Mouse (Mus musculus) c-Kit-positive CD71-positive TER-119-negative erythroid progenitor cells, embryonic 14.5 days (primary cell): ENCODE results near the gene Mrps35.

ENCODE experiments used
- DNase-seq: peaks from one replicate; pipeline ENCODE4 v3.0.0-alpha.2; 2013; ENCODE audit warnings: low read depth

Gene Mrps35

DNA sequence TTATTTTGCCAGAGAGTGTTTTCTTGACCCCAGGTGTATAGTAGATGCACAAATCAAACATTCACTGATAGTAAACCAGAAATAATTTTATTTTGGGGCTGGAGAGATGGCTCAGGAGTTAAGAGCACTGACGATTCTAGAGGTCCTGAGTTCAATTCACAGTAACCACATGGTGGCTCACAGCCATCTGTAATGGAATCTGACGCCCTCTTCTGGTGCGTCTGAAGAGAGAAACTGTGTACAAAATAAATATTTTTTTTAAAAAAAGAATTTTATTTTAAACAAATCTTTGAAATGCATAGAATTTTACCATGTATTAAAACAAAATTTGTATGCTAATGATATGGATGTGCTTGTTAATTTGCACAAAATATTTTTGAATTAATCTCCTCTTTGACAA, 46.0 kb downstream of the Mrps35 start:
- DNase-seq: no peak

DNA sequence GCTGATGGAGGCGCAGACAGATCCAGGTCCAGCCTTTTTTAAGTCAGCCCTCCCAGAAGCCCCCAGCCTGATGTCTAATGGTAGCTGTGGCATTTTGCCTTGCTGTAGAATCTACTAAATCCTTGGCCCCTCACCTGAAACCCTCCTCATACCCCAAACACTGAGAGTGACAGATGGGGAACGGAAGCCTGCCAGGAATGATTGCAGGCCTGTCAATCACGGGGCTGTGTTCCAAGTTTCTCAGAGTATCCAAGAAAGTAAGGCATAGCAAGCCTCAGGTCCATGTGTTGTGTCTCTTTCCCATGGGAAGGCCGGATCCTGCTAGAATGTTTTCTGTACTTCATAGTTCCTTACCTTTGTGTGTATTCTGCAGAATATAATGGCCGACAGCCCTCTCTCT, 47.6 kb downstream of the Mrps35 start:
- DNase-seq: no peak

DNA sequence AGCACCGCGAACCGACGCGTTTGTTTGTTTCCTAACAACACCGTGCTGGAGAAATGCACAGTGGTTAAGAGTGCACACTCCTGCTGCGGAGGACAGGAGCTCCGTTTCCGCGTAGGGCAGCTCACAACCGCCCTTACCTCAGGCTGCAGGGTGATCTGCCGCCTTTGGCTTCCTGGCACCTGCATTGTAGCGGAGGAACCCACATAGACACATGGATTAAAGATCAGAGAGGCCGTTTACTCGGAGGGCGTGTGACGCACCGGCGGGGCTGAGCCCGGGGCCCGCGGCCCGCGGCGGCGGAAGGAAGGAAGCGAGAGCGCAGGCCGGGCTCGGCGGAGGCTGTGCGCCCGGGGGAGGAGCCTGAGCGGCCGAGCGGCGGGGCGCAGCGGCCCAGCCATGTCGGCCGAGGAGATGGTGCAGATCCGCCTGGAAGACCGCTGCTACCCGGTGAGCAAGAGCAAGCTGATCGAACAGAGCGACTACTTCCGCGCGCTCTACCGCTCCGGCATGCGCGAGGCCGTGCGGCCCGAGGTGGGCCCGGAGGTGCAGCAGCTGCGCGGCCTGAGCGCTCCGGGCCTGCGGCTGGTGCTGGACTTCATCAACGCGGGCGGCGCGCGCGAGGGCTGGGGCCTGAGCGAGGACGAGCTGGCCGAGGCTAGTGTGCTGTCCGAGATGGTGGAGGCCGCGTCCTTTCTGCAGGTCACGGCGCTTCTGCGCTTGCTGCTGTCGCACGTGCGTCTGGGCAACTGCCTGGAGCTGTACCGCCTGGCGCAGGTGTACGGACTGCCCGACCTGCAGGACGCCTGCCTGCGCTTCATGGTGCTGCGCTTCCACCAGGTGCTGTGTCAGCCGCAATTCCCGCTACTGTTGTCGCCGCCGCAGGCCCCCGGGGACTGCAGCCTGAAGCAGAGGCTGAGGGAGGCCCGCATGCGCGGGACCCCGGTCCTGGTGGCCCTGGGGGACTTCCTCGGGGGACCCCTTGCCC, 48.9 kb downstream of the Mrps35 start, which contains the start of gene Klhl42:
Gene Klhl42, plus strand, starts transcription at position 244 of the 985 bp plus-strand sequence.
- peak; percentile 36 for DNase-seq

DNA sequence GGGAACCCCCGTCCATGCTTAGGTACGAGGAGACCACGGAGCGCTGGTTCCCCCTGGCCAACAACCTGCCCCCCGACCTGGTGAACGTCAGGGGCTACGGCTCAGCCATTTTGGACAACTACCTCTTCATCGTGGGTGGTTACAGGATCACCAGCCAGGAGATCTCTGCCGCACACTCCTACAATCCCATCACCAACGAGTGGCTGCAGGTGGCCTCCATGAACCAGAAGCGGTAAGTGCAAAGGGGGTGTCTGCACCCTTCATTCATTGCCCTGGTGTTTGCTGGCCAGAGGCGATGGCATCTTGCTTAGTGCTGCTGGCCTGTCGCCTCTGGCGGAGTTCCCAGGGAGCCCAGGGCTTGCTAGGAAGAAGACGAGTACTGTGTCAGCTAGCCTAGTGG, 49.6 kb downstream of the Mrps35 start:
- DNase-seq: no peak

DNA sequence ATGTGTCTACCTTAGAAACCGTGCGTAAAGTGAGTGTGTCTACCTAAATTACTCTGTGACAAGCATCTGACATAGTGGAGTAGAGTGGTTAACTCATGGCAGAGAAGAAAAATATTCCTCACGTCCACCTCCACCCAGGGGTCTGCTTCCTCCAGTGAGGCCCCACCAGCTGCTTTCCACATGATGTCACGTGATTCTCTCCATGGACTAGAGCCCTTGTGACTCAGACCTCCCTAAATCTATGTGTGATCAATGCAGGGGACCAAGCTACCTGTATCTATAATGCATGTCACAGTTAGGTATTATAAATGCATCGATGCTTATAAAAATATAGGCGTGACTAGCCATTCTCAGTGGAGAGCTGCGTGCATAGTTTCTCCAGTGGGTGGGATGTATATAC, 52.2 kb downstream of the Mrps35 start:
- DNase-seq: no peak

DNA sequence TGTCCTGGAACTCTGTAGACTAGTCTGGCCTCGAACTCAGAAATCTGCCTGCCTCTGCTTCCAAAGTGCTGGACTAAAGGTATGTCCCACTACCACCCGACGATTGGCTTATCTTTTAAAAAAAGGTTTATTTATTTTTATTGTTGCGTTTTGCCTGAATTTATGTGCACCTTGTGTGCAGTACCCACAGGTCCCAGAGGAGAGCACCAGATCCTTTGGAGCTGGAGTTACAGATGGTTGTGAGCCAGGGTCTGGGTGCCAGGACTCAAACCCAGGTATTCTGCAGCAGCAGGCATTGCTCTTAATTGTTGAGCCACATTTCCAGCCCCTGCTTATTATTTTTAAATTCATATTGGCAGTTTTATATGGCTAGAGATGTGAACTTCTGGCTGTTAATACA, 53.5 kb downstream of the Mrps35 start:
- DNase-seq: no peak

DNA sequence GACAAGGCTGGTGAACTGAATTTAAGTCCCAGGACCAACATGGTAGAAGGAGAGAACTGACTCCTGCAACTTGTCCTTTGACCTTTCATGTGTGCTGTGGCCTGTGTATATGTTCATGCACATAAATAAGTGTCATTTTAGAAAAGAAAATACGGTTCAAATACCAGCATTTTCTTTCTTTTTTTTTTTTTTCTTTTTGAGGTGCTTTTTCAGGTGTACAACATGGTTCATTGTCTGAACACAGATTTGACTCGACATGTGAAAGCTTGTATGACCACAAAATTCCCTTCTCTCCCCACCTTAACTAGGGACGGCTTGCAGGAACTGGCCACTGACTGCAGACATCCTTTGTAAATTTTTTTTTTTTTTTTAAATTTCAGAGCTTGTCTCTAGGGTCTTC, 54.4 kb downstream of the Mrps35 start:
- DNase-seq: no peak

DNA sequence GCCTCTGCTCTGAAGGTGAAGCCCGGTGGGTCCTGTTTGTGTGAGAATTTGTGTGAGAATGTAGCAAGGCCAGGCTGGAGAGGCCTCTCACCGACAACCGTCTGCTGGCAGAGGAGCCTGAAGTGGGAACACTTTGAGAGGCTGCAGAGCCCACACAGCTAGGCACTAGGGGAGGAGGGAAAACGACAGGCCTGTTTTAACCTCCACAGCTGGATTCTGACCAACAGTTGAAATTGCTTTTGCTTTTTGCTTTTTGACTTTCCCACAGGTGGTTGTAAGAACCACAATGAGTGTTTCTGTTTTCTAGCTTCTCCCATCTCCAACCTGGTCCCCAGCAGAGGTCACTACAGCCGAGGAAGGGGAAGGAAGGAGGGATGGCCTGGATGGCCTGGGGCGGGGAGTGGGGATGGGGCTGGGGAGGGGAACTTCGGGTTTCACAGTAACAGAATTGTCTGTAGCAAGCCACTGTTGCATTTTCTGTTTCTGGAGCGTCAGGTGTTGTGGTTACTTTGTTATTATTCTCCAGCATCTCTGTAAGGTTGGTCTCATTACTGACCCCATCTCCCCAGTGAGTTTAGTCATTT, 54.9 kb downstream of the Mrps35 start:
- no peak for DNase-seq

DNA sequence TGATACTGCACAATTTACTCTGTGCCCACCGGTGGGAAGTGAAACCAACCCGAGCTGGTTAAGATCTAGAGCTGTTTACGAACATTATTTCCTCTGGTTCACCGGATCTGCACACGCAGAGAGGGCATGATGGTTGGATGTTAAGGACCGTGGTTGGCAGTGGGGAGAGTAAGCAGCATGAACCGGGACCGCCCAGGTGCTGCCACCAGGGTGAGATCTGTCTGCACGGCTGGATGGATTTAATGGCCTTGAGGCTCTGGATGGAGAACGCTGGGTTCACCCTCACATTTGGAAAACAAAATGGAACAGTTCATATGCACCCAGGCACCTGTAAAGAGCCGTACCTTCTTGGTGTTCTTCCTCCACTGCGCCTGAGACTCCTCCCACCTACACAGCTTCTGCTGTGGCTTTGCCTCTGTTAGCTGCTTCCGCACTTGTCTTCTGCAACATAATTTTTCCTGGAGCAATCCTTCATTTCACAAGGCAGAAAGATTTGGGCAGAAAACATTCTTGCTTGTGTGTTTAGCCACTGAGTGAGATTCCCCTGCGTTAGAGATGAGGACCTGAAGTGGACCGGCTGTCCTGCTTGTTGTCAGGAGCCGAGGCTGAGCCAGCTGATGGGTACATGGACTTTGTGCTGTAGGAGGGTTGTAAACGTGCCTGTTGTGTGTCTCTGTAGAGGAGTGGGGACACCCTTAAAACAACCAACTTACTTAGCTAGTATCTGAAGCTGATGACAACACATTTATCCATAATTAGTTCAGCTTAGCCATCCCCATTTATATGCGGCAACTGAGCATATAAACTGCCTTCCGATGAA, 57.1 kb downstream of the Mrps35 start:
- no peak for DNase-seq

DNA sequence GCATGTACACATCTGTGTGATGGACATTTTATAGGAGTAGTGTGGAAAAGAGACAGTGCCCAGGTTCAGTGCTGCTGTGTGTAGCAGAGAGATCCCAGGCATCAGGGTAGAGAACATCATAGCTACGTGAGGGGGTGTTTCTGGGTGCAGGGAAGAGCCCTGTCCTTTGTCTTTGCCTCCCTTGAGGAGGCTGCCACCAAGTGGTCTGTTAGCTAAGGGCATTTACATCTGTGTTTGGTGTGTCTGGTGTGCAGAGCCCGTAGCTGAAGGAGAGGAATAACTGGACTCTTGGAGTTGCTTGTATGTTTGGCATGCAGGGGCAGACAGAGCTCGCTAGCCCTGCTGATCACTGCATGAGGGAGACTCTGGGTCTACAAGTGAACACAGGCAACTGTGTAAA, 59.7 kb downstream of the Mrps35 start:
- DNase-seq: no peak

DNA sequence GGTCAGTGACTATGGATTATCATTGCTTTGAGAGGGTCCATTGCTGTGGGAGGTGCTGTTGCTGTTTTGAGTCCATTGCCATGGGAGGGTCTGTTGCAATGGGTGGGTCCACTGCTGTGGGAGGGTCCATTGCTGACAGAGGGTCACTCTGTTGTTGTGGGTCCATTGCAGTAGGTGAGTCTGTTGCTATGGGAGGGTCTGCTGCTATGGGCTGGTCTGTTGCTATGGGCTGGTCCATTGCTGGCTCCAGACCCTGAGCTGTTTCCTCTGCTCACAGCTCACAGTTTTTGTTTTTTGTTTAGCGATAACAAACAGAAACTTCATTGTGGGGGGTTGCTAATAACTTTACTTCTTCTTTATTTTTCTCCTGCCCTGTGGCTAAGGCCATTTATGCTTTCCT, 63.0 kb downstream of the Mrps35 start:
- DNase-seq: no peak

DNA sequence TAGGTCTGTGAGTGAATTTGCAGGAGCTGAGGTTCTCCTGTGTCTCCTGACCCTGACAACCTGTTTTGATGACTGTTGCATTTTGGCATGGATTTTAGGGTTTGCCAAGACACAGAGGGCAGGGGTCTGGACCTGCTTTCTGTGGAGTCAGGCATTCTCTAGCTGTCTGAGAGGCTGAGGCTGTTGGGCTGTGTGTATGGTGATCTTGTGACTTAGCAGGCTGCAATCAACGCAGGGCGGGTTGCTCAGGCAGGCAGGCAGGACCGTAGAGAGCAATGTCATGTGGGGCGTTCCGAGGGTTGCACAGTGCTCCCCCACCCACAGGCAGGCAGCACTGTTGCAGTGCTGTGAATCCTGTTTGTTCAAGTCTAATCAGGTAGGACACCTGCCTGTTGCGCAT, 64.2 kb downstream of the Mrps35 start:
- no peak for DNase-seq

DNA sequence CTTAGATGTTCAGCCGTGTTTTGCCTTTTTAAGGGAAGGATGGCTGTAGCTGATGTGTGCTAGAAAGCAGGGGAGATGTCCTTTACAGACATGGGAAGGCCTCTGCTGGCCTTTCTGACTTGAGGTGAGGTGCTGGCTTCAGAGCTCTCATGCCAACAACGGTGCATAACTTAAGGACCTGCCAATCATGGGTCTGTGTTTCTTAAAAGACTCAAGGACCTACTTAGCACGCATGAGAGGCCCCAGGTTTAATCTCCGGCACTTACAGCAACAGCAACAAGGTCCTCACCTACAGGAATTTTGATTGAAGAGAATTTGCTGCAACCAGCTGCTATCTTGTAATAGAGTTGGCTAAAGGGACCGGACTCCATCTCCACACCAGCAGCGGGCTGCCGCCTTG, 66.7 kb downstream of the Mrps35 start:
- DNase-seq: no peak

DNA sequence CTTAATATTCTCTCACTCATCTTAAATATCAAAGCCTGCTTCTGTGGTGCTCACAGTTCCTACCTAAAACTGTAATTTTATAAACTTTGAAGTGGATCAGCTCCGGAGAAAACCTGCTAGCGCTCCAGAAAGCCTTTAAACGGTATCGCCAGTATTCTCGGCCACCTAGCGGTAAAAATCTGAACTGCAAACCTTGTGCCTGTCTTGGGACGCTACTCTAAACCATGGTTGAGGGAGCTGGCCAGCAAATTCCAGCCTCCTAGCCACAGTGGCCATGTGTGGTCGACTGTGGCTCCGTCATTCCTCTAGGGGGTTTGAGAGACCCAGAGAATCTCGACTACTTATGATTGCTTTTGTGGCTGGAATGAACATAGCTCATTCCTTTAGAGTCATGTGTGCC, 74.0 kb downstream of the Mrps35 start:
- DNase-seq: peak; percentile 69

DNA sequence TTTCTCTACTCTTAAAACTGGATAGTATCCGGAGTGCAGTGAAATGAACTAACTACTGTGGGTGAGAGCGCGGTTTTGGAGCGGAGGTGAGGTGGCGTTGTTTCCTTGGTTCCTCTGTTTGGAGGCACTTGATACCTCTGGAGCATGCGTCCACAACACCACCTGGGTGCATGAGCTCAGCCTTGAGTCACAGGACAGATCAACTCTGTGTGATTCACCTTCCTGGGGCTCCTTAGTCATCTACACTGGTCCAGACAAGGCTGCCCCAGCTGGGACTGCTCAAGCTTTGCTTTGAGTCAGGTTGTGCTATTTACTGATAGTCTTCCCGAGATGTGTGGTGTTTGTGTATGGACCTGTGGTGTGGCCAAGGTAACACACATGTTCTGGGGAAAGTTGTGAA, 75.2 kb downstream of the Mrps35 start:
- DNase-seq: no peak

DNA sequence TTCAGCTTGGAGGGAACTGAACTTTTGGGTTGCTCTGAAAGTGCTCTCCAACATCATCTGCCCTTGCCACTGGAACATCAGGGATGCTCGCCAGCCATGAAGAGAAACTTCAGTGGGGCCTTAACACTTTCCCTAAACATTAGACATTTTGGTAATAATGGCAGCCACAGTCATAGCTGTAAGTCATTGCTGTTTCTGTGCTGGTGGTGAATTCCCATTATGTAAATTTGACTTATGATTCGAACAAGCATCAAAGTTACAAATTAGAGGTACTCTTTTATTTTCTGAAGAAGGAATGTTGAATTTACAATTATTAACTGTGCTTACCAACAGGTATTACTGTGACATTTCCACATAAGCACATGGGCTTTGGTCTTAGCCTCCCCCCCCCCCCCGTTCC, 75.6 kb downstream of the Mrps35 start:
- DNase-seq: no peak

DNA sequence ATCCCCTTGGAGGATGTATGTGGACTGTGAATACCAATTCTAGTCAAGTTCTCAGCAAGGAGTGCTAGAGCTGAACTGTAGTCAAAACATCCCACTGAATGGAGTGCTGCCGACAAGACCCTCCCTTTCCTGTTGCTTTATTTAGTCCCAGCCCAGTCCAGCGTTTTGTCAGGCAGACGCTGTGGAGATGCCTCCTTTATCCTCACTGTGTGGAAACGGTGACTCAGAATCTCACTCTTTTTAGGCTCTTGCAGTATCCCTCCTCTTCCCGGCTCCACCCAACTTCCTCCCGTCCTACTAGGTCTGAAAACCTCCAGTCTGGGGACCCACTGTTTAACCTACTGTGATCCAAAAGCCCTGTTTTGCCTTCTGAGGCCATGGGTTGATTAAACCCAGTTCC, 78.8 kb downstream of the Mrps35 start:
- no peak for DNase-seq
